Mouse (Mus musculus) heart, postnatal 10 days (tissue): ENCODE results near the gene Ccnl2. TPM values are rescaled to one million over a fixed set of nuclear protein-coding genes. Genes with fewer than 3 reads are reported as not detected.
"Not testable (repeated sequence)": the region's sequence is repeated elsewhere in the genome, so short reads cannot be mapped to it uniquely, and the experiment has no call there.

Experiments used
- DNase-seq, 2 experiments: peaks; one replicate each; pipeline ENCODE4 v3.0.0; 2021
- intact Hi-C: fragments of 180-260 bp; cut with DNase I; formaldehyde crosslinking; loops from one replicate; pipeline ENCODE4 v1.15.1; 2025
- total RNA-seq, 2 experiments: library from RNA; stranded (reverse); gene quantifications; 2 replicates each; pipeline ENCODE4 v1.2.3; 2021

Ccnl2 gene
- total RNA-seq, 2 experiments from 2014 or later: 49.9 to 50.6 TPM

- intact Hi-C loops: no loop called here
- no peak for DNase-seq
Measured at GRCm38 (mm10) chr4:155788300-155788699, 24.0 kb upstream of the Ccnl2 start.

DNA sequence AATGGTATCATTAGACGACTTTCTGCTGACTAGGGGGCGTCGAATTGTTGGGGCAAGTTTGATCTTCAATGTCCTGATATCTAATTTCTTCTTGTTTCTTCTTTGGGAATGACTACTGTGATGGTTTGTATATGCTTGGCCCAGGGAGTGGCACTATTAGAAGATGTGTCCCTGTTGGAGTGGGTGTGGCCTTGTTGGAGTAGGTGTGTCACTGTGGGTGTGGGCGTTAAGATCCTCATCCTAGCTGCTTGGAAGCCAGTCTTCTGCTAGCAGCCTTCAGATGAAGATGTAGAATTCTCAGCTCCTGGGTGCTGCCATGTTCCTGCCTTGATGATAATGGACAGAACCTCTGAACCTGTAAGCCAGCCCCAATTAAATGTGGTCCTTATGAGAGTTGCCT is 23.5 kb upstream of the Ccnl2 start:
- intact Hi-C loops, DNase-seq: not testable (repeated sequence)

- DNase-seq: no peak
- intact Hi-C loops: no loop called here
Measured at GRCm38 (mm10) chr4:155790021-155790489, 22.2 kb upstream of the Ccnl2 start, which contains the start of gene Ankrd65. Gene Ankrd65 (plus strand): TSS chr4:155790439.

- no peak for DNase-seq
- intact Hi-C loops: no loop called here
Measured at GRCm38 (mm10) chr4:155790650-155791161, 21.6 kb upstream of the Ccnl2 start.

- intact Hi-C loops: no loop called here
- DNase-seq: no peak
Measured at GRCm38 (mm10) chr4:155791240-155791933, 20.9 kb upstream of the Ccnl2 start.

- DNase-seq: no peak
- intact Hi-C loops: no loop called here
Measured at GRCm38 (mm10) chr4:155793730-155794129, 18.6 kb upstream of the Ccnl2 start.

DNA sequence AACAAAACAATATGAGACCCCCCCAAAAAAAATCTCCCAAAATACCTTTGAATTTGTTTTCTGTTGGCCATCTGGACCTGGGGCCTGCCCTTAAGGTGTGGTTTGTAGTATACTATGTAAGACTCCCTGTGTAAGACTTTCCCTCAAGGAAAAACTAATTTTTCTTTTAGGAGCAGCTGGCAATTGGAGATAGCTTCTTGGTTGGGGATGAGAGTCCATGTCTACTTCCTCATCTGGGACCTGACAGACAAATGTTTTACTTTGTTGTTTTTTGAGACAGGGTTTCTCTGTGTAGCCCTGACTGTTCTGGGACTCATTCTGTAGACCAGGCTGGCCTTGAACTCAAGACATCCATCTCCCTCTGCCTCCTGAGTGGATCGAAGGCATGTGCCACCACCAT is 10.2 kb upstream of the Ccnl2 start:
- no peak for DNase-seq
- intact Hi-C loops: no loop called here

GRCm38 (mm10) chr4:155802741-155803339 is 9.4 kb upstream of the Ccnl2 start, which contains the start of gene Mrpl20:
Gene Mrpl20 (plus strand): TSS chr4:155802878.
- intact Hi-C loops: no loop called here
- DNase-seq: peak in 1 of 2 experiments; percentile 11

DNA sequence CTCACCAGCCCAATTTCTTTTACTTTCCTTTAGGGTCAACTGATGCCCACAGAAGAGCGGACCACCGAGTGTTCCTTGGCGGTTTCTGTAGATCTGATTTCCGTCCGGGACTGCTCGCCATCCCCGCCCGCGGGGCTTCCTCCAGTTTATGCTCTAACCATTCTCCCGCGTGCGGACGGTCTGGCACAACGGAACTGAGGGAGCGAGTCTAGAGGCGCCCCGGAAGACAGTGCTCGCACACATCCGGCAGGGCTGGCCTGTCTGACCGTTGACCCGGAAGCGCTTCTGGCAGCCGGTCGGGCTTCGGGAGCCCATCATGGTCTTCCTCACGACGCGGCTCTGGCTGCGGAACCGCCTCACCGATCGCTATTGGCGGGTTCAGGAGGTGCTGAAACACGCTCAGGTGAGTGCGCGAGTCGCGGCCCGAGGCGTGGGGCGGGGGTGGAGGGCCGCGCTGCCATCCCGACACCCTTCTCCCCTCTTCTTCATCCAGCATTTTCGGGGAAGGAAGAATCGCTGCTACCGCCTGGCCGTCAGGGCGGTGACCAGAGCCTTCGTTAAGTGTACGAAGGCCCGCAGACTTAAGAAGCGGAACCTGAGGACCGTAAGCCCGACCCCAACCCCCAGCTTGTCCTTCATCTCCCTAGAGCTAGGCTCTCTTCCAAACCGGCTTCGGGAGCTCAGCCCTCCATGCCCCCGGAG is 8.8 kb upstream of the Ccnl2 start:
- intact Hi-C loops: no loop called here
- DNase-seq: peak; percentile 97 to 99

GRCm38 (mm10) chr4:155807841-155808240 is 4.4 kb upstream of the Ccnl2 start:
- DNase-seq: no peak

DNA sequence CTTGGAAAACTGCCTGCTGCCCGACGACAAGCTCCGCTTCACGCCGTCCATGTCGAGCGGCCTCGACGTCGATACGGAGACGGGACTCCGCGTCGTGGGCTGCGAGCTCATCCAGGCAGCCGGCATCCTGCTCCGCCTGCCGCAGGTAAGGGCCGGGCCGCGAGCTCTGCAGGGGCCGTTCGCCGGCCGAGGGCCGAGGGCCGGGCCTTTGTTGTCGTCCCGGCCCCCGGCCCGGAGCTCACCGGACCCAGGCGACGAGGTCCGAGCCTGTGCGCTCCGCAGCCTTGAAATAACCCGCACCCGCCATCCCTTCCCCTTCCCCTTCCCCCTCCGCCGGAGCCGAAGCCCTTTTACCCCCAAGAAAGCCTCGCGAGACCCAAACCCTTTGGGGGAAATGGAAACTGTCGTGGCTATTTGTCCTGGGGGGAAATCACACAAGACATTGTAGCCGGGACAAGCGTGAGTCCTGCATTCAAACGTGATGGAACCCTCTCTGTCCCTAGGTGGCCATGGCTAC is 434 bp downstream of the Ccnl2 start:
- intact Hi-C loops: loop anchor here (2.0 kb wide), 1 partner anchor 16 kb away; no protein-coding TSS in a partner anchor
- peak; percentile 38 to 65 for DNase-seq

More at GRCm38 (mm10) chr4:155807841-155808240, 4.4 kb upstream of the Ccnl2 start:
- intact Hi-C loops: no loop called here

GRCm38 (mm10) chr4:155817533-155817932 is 5.2 kb downstream of the Ccnl2 start:
- DNase-seq: no peak
- intact Hi-C loops: no loop called here

DNA sequence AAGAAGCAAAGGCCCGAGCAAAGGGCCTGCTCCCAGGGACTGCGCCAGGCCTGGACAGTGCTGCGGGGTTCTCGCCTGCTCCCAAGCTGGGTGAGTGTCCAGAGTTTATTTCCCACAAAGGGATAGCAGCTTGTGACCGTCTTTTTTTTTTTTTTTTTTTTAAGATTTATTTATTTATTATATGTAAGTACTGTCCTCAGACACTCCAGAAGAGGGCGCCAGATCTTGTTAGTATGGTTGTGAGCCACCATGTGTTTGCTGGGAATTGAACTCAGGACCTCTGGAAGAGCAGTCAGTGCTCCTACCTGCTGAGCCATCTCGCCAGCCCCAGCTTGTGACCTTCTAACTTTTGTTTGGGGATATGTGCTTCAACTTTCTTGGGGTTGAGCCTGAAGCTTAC is 8.7 kb downstream of the Ccnl2 start:
- intact Hi-C loops: no loop called here
- peak in 1 of 2 experiments; percentile 53 for DNase-seq

- intact Hi-C loops: no loop called here
- DNase-seq: no peak
Measured at GRCm38 (mm10) chr4:155823443-155823842, 11.2 kb downstream of the Ccnl2 start.

DNA sequence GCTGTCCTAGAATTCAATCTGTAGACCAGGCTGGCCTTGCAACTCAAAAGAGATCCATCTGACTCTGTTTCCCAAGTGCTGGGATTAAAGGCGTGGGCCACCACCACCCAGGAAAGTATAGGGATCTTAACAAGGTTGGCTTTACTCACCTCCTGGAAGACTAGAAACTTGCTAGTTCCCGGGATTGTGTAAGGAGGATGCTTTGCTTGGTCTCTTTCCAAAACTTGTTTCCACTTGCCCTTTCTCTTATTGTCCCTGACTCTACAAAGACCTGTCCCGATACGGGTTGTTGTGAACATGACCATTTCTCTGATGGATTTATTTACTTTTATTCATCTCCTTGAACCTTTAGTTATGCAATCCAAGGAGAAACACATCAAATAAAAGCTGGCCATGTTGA is 17.6 kb downstream of the Ccnl2 start:
- no peak for DNase-seq
- intact Hi-C loops: loop anchor here (2.0 to 5.0 kb wide), 2 partner anchors 17 to 112 kb away; partner anchors contain the start of genes Ccnl2 and Ube2j2

- DNase-seq: no peak
- intact Hi-C loops: loop anchor here (5.0 kb wide), 1 partner anchor 112 kb away; the partner anchor contains the start of gene Ube2j2
Measured at GRCm38 (mm10) chr4:155830596-155830995, 18.3 kb downstream of the Ccnl2 start.

DNA sequence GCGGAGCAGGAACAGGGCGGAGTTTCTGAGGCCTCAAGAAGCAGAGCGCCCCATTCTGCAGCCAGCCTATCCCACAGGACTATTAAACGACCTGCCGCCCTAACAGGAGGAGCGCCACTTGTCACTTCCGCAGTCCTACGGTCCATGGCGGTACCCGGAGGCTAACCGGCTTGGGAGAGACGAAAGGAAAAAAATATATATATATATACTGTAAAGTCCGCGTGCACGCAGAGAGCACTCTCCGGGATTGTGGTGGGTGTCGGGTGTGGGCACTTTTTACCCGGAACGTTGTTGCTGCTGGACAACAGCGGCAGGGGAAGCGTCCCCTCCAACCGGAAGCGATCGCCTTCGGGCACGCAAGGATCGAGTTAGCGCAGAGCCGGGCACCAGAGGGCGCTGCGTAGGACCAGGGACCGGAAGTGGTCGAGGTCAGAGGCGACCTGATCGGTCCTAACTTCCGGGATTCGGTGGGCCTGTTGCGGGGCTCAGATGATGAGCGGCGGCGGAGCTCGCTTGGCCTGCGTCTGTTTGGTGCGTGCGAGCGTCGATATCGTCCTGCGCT is 19.0 kb downstream of the Ccnl2 start, which contains the start of gene Aurkaip1:
TSS of gene Aurkaip1 (plus strand) at position 68 of the 562 bp plus-strand sequence.
- intact Hi-C loops: loop anchor here (5.0 kb wide), 1 partner anchor 111 kb away; the partner anchor contains the start of gene Ube2j2
- peak; percentile 97 for DNase-seq

- DNase-seq: no peak
- intact Hi-C loops: loop anchor here (5.0 kb wide), 1 partner anchor 110 kb away; the partner anchor contains the start of gene Ube2j2
Measured at GRCm38 (mm10) chr4:155831831-155832230, 19.5 kb downstream of the Ccnl2 start.

DNA sequence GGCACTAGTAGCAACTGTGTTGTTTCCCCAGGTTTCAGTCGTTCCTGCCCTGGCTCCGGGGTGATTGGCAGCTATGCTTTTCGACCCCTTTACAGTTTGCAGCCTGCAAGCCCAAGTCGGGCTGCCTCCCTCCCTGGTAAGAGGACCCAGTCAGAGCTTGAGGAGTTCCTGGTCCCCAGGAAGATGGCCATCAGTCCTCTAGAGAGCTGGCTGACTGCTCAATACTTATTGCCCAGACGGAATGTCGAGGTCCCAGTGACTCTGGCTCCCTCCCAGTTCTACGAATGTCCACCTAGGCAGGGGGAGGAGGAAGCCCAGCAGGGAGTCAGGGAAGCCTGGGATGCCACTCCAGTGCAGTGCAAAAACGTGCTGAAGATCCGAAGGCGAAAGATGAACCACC is 20.0 kb downstream of the Ccnl2 start:
- DNase-seq: no peak
- intact Hi-C loops: loop anchor here (5.0 kb wide), 1 partner anchor 110 kb away; the partner anchor contains the start of gene Ube2j2

DNA sequence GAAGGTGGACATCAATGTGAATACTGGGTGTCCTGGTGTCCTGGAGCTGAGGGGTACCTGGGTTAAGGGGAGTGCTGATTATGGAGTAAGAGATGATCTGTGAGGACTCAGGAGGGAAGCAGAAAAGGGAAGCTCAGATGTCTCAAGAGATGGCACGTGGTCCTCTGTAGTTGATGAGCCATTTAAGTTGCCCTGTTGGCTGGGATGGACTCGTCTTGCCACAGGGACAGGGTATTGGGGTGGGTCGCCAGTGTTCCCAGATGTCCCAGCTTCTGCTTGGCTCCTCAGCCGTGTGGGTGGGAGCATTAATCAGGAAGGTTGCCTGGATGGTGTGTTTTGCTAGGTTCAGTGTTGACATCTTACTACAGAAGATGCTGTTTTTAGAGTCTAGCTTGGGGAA is 20.9 kb downstream of the Ccnl2 start:
- intact Hi-C loops: loop anchor here (5.0 kb wide), 1 partner anchor 109 kb away; the partner anchor contains the start of gene Ube2j2
- no peak for DNase-seq
